Comparison of ENCODE assay signal across 1 mouse cellular context in the genomic region with DNA sequence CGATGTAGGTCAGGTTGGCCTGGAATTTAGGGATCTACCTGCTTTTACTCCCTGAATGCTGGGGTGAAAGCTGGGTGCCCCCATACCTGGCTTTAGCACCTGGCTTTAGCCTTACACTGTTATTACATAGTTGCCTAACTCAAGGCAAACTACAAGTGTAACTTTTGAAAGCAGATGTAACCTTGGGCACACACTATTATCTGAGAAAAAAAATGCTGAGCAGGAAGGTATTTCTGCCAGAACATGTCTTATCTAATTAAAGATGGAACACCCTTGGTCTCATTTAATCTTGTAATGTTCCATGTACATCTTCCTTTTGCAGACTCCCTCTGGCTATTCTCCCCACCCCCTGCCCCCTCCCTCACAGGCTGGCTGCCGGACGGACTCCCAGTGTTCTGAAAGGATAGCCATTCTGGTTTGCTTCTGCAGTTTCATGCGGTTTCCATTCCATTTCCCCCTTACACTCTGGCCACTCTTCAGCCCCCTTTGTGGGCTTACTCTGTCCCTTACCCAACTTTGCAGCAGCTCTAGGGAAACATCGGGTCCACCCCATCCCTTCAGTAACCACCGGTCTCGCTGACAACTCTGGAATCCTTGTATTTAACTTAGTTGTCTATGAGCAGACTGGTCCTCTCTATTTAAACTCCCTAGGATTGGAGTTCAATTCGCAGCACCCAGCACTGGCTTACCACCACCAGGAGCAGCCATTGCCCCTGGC.
TF ChIP-seq lines count a peak whose summit lies in the region.

No protein-coding gene starts in this region.

TF ChIP-seq in MEL, 35 proteins besides CTCF, POLR2A, EP300 and RAD21:
- TF ChIP-seq MYC (IDR thresholded peaks at IDR 0.05; ENCODE audit: low read depth, low read length) (no peak), MAFK (IDR thresholded peaks at IDR 0.05; ENCODE audit: borderline replicate concordance, low read depth, low read length) (peak; percentile 66; the same call in 1 of the 2 replicates), ZMIZ1 (IDR thresholded peaks at IDR 0.05; ENCODE audit: low read depth, low read length) (no peak), BHLHE40 (IDR thresholded peaks at IDR 0.05; ENCODE audit: borderline replicate concordance, low read depth, low read length) (no peak), KAT2A (conservative IDR thresholded peaks at IDR 0.05; ENCODE audit: low read depth, low read length) (no peak), ETS1 (IDR thresholded peaks at IDR 0.05; ENCODE audit: low read depth, low read length) (0 out of 2 replicates have a peak, but pooled peaks have one; percentile 44), ZC3H11A (IDR thresholded peaks at IDR 0.05; ENCODE audit: low read depth, low read length) (no peak), TCF12 (IDR thresholded peaks at IDR 0.05; ENCODE audit: low read depth, low read length) (peak; percentile 39; the same call in 1 of the 2 replicates), TAL1 (IDR thresholded peaks at IDR 0.05; ENCODE audit: low read length) (no peak), MAX (IDR thresholded peaks at IDR 0.05; ENCODE audit: low read length) (no peak), GATA1 (IDR thresholded peaks at IDR 0.05; ENCODE audit: low read depth, low read length) (0 out of 2 replicates have a peak, but pooled peaks have one; percentile 9), ZNF384 (IDR thresholded peaks at IDR 0.05; ENCODE audit: low read depth, low read length) (peak; percentile 47; the same call in 1 of the 2 replicates), POLR2AphosphoS2 (IDR thresholded peaks at IDR 0.05; ENCODE audit: low read length) (no peak), MEF2A (IDR thresholded peaks at IDR 0.05; ENCODE audit: extremely low read depth, insufficient replicate concordance, low read depth, low read length, poor library complexity, severe bottlenecking) (no peak), ELF1 (IDR thresholded peaks at IDR 0.05; ENCODE audit: low read depth, low read length) (no peak), GABPA (IDR thresholded peaks at IDR 0.05; ENCODE audit: low read depth, low read length) (no peak)
